Mouse (Mus musculus) midbrain, embryonic 12.5 days (tissue): ENCODE measurements at regions not wholly inside any gene's neighbourhood (a gene's known extent, or its start where the extent isn't known, plus 50 kb on each side); places are given as distances from the start of the nearest gene placed in this dataset.

Source experiments
- ATAC-seq: fragments of 200-750 bp; cut with Nextera tagmentation; 2 replicates; pipeline ENCODE4 v1.8.0; 2017; ENCODE audit warnings: low read depth, moderate TSS enrichment, moderate library complexity; ENCODE audit not compliant: low FRiP score
- H3K27ac ChIP-seq: fragments of 300-500 bp; sonication (generic); replicated peaks from 2 replicates; pipeline ENCODE4 v1.5.1; 2016; ENCODE audit warnings: mild to moderate bottlenecking
- H3K27me3 ChIP-seq: fragments of 300-500 bp; sonication (generic); 2 replicates; pipeline ENCODE4 v1.6.1; 2016; ENCODE audit warnings: mild to moderate bottlenecking
- H3K36me3 ChIP-seq: fragments of 300-500 bp; sonication (generic); 2 replicates; pipeline ENCODE4 v1.6.1; 2016
- H3K4me1 ChIP-seq: fragments of 300-500 bp; sonication (generic); 2 replicates; pipeline ENCODE4 v1.6.1; 2016
- H3K4me2 ChIP-seq: fragments of 300-500 bp; sonication (generic); replicated peaks from 2 replicates; pipeline ENCODE4 v1.6.1; 2016; ENCODE audit warnings: mild to moderate bottlenecking, moderate library complexity
- H3K4me3 ChIP-seq: fragments of 300-500 bp; sonication (generic); 2 replicates; pipeline ENCODE4 v1.5.1; 2016; ENCODE audit warnings: mild to moderate bottlenecking
- H3K9ac ChIP-seq: fragments of 300-500 bp; sonication (generic); replicated peaks from 2 replicates; pipeline ENCODE4 v1.6.1; 2016; ENCODE audit warnings: mild to moderate bottlenecking, moderate library complexity
- H3K9me3 ChIP-seq: fragments of 300-500 bp; sonication (generic); 2 replicates; pipeline ENCODE4 v1.6.1; 2016; ENCODE audit warnings: mild to moderate bottlenecking
- WGBS: fragments of 180-500 bp; shearing (Covaris S2); methylation state at CpG from one replicate; pipeline ENCODE4 v1.1.7; 2016; 5-methylcytosine and 5-hydroxymethylcytosine counted together

DNA sequence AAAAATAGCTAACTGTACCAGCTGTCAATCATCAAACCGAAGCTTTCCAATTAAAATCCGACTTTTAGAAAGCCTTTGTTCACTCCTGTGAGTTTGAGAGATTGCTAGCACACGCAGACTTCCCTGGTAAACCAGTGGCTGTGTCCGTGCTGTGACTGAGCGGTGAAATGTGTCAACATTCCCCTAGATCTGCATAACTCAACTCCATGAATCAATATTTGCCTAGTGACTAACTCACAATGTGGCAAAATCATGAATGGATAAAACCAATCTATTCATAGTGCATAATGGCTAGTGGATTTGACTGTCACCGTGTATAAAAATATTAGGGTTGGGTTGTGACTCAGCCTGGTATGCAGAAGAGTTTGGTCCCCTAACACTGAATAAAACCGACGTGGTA, 84.4 kb upstream of the Id2 start:
- Histone ChIP-seq H3K9me3 (peaks cover 7% of the 10 kb centered on the region; the same call in 1 of the 2 replicates), H3K27me3 (no peaks in the 10 kb centered on the region), H3K4me1 (no peaks in the 10 kb centered on the region), H3K27ac (no peak overlapping the region), H3K4me3 (no peak overlapping the region), H3K9ac (no peak overlapping the region), H3K36me3 (no peaks in the 10 kb centered on the region), H3K4me2 (no peak overlapping the region)
- 89% methylated on average over 8 of the region's 8 CpGs for WGBS
- ATAC-seq: no peak

DNA sequence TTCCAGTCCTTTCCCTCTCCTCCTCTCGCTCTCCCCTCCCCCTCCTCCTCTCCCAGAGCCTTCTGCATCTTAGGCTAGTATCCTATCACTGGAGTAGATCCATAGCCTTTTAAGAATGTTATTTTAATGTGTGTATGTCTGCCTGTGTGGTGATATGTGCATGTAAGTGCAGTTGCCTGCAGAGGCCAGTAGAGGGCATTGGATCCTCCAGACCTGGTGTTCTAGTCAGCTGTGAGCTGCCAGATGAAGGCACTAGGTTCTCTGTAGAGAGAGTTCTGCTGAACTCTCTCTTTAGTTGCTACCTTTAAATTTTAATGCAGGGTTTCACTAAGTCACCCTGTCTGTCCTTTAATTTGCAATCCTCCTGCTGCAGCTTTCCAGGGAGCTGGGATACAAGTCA, 83.9 kb upstream of the Id2 start:
- Histone ChIP-seq H3K27ac (no peak overlapping the region), H3K9ac (no peak overlapping the region), H3K27me3 (no peaks in the 10 kb centered on the region), H3K36me3 (no peaks in the 10 kb centered on the region), H3K4me2 (no peak overlapping the region), H3K4me3 (no peak overlapping the region), H3K9me3 (peaks cover 7% of the 10 kb centered on the region; the same call in 1 of the 2 replicates), H3K4me1 (no peaks in the 10 kb centered on the region)
- ATAC-seq: no peak
- WGBS: 90% methylated on average over 1 of the region's 1 CpGs

DNA sequence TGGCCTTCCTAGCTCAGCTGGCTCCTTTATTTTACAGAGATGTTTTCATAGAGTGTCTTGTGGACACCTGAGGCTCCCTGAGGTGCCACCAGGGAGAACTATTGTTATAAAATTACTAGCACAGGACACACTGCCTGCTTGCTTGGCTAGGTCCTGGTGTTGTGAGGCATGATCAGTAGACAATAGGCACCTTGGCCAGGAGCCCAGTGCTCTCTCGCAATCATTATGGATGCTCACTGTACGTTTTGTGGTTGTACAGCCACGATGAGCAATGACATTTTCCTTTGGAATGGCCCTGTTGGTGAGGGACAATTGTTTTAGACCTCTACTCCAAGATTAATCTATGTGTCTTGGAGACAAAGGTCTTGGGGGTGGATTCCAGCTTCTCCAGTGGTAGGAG, 83.3 kb upstream of the Id2 start:
- H3K27me3 ChIP-seq: no peaks in the 10 kb centered on the region
- H3K27ac ChIP-seq: no peak overlapping the region
- no peaks in the 10 kb centered on the region for H3K36me3 ChIP-seq
- no peak overlapping the region for H3K9ac ChIP-seq
- no peak for ATAC-seq
- H3K4me2 ChIP-seq: no peak overlapping the region
- peaks cover 7% of the 10 kb centered on the region; the same call in 1 of the 2 replicates for H3K9me3 ChIP-seq
- WGBS: 89% methylated on average over 3 of the region's 3 CpGs
- H3K4me1 ChIP-seq: no peaks in the 10 kb centered on the region
- H3K4me3 ChIP-seq: no peak overlapping the region

DNA sequence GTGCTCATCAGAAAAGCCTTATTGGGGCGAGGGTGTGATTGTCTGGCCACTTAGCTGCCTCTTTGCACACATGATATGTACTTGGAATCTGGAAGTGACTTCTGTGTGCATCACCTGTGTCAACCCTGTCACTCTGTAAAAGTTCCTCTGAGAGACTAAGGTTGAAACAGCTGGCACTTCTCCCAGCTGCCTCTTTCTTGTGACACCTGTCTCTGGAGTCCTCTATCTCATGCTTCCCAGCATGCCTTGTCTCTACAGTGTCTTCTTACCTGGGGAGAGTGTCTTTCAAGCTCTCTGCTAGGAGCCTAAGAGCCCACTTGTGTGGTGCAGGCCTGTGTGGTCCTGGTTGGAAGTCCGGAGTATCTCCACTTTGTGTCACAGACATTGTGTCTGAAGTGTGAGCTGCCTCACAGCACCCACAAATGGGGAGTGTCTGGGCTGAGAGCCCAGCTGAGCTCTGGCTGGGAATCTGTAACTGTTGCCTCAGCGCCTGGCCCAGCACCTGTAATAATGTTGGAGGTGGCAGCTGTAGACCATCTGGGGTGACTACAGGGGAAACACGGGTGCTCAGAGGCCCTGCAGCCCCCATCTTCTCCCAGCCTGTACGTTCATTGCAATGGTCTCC, 81.7 kb upstream of the Id2 start:
- no peak overlapping the region for H3K9ac ChIP-seq
- no peak overlapping the region for H3K4me3 ChIP-seq
- no peaks in the 10 kb centered on the region for H3K27me3 ChIP-seq
- 87% methylated on average over 5 of the region's 5 CpGs for WGBS
- H3K36me3 ChIP-seq: no peaks in the 10 kb centered on the region
- ATAC-seq: no peak
- no peaks in the 10 kb centered on the region for H3K4me1 ChIP-seq
- H3K27ac ChIP-seq: no peak overlapping the region
- no peak overlapping the region for H3K4me2 ChIP-seq
- H3K9me3 ChIP-seq: peaks cover 7% of the 10 kb centered on the region; the same call in 1 of the 2 replicates

DNA sequence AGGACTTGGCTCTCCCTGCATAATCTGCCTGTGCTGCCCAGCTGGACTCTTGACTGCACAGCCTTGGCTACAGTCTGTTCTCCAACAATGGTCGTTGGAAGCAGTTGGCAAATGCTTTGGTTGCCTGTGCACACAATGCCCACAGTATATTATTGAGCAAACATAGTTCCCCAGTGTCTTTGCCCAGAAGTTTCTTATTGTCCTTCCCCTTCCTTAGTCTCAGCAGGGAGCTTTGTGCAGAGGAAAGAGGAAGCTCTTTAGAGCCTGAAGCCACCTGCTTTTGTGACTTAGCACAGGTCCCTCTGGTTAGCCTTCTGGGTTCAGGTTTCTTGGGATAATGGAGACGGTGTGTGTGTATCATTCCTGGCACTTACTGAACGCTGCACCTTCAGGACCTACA, 80.9 kb upstream of the Id2 start:
- no peaks in the 10 kb centered on the region for H3K27me3 ChIP-seq
- H3K4me2 ChIP-seq: no peak overlapping the region
- no peak overlapping the region for H3K4me3 ChIP-seq
- H3K9ac ChIP-seq: no peak overlapping the region
- H3K4me1 ChIP-seq: no peaks in the 10 kb centered on the region; the same call in 1 of the 2 replicates
- H3K27ac ChIP-seq: no peak overlapping the region
- WGBS: 73% methylated on average over 3 of the region's 3 CpGs
- no peak for ATAC-seq
- peaks cover 7% of the 10 kb centered on the region; the same call in 1 of the 2 replicates for H3K9me3 ChIP-seq
- no peaks in the 10 kb centered on the region for H3K36me3 ChIP-seq

DNA sequence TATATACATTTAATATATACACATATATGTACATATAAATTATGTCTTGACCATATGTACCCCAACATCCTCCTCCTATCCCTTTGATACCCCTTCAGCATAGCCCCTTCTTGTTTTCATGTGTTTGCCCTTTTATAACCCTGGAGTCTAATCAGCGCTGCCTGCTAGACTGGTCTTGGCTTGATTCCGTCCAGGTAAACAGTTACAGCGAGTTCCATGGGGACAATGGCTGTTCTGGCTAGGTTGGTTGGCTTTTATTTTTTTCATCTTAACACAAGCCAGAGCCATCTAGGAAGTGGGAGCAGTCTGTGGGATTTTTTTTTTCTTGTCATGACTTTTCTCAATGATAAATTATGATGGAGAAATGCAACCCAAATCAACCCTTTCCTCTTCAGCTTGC, 79.6 kb upstream of the Id2 start:
- WGBS: 88% methylated on average over 3 of the region's 3 CpGs
- H3K36me3 ChIP-seq: no peaks in the 10 kb centered on the region
- peaks cover 7% of the 10 kb centered on the region; the same call in 1 of the 2 replicates for H3K9me3 ChIP-seq
- H3K9ac ChIP-seq: no peak overlapping the region
- no peaks in the 10 kb centered on the region; the same call in 1 of the 2 replicates for H3K4me1 ChIP-seq
- no peak for ATAC-seq
- no peak overlapping the region for H3K4me2 ChIP-seq
- H3K27ac ChIP-seq: no peak overlapping the region
- no peak overlapping the region for H3K4me3 ChIP-seq
- H3K27me3 ChIP-seq: no peaks in the 10 kb centered on the region

DNA sequence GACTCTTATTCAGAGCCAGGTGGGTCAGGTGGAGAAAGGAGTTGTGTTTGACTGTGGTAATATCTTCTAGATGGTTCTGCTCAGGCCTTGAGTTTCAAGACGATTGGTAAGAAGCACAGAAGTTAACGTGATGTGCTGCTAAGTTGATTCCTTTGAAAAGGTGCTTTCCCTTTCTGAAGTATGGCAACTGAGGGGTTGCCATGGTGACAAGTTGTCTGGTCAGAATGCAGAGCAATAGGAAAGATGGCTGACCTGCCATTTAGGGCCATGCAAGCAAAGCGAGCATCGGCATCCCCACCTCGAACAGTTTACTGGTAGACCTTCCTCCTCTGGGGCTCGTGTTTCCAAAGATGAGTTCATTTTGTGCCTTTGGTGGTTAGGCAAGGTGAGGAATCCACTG, 76.1 kb upstream of the Id2 start:
- Histone ChIP-seq H3K4me3 (no peak overlapping the region), H3K27ac (no peak overlapping the region), H3K4me1 (no peaks in the 10 kb centered on the region; the same call in 1 of the 2 replicates), H3K27me3 (no peaks in the 10 kb centered on the region), H3K36me3 (no peaks in the 10 kb centered on the region), H3K4me2 (no peak overlapping the region), H3K9ac (no peak overlapping the region), H3K9me3 (no peaks in the 10 kb centered on the region)
- no peak for ATAC-seq
- WGBS: 79% methylated on average over 6 of the region's 6 CpGs

DNA sequence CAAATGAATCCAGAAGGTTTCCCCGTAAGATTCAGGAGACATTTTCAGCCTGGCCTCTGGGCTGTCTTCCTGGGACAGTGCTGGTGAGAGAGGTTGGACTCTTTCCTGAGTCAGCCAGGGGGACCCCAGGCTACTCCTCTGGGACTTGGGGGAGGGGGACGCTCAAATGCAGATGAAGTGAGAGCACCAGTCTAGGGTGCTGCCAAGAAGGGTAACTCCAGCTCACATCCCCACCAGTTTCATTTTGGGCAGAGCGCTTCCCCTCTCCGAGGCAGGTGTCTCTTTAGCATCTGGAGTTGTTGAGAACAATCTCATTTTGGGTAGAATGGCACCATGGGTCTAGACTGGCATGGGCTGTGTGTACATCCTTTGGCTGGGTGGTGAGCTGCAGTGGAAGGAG, 75.5 kb upstream of the Id2 start:
- 84% methylated on average over 4 of the region's 4 CpGs for WGBS
- Histone ChIP-seq H3K27me3 (no peaks in the 10 kb centered on the region), H3K4me1 (no peaks in the 10 kb centered on the region; the same call in 1 of the 2 replicates), H3K4me2 (no peak overlapping the region), H3K4me3 (no peak overlapping the region), H3K36me3 (no peaks in the 10 kb centered on the region), H3K9ac (no peak overlapping the region), H3K27ac (no peak overlapping the region), H3K9me3 (no peaks in the 10 kb centered on the region)
- ATAC-seq: no peak

DNA sequence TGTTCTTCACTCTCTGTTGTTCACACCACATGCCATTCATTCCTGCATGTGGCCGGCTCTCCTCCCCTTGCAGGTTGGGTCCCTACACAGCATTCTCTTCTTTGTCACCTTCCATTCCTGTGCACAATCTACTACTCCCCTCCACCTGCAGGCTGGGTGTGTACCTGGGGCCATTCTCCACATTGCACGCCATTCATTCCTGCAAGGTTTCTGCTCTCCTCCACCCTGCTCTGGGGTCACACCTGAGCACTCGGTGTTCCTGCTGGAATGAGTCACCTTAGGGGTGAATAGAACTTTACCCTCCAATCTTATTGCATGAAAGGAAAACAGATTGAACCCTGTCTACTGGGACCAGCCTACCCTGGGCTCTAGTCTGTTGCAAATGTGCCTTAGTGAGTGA, 72.7 kb upstream of the Id2 start:
- no peak overlapping the region for H3K4me2 ChIP-seq
- WGBS: 94% methylated on average over 3 of the region's 3 CpGs
- H3K27ac ChIP-seq: no peak overlapping the region
- no peak for ATAC-seq
- no peaks in the 10 kb centered on the region; the same call in 1 of the 2 replicates for H3K4me1 ChIP-seq
- H3K9me3 ChIP-seq: no peaks in the 10 kb centered on the region
- no peaks in the 10 kb centered on the region; the same call in 1 of the 2 replicates for H3K27me3 ChIP-seq
- no peak overlapping the region for H3K9ac ChIP-seq
- no peaks in the 10 kb centered on the region for H3K36me3 ChIP-seq
- H3K4me3 ChIP-seq: no peak overlapping the region

DNA sequence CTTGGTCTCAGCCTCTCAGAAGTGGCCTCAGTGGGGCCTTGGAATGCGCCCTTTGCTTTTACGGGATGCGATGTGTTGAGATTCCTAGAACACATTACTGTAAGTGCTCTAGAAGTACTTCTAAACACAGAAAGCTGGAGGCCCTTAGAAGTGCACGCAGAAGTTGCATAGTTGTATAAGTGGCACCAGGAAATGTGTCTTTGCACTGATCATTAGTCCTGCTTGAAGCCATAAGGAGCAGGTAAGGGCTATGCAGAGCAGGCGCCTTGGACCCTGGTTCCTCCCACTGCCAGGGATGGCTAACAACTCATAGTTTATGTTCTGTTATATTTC, 71.2 kb upstream of the Id2 start:
- Histone ChIP-seq H3K36me3 (no peaks in the 10 kb centered on the region), H3K27me3 (no peaks in the 10 kb centered on the region; the same call in 1 of the 2 replicates), H3K9ac (no peak overlapping the region), H3K9me3 (no peaks in the 10 kb centered on the region), H3K4me1 (peaks cover 9% of the 10 kb centered on the region), H3K4me3 (no peak overlapping the region), H3K27ac (no peak overlapping the region), H3K4me2 (no peak overlapping the region)
- no peak for ATAC-seq
- WGBS: 89% methylated on average over 5 of the region's 5 CpGs

DNA sequence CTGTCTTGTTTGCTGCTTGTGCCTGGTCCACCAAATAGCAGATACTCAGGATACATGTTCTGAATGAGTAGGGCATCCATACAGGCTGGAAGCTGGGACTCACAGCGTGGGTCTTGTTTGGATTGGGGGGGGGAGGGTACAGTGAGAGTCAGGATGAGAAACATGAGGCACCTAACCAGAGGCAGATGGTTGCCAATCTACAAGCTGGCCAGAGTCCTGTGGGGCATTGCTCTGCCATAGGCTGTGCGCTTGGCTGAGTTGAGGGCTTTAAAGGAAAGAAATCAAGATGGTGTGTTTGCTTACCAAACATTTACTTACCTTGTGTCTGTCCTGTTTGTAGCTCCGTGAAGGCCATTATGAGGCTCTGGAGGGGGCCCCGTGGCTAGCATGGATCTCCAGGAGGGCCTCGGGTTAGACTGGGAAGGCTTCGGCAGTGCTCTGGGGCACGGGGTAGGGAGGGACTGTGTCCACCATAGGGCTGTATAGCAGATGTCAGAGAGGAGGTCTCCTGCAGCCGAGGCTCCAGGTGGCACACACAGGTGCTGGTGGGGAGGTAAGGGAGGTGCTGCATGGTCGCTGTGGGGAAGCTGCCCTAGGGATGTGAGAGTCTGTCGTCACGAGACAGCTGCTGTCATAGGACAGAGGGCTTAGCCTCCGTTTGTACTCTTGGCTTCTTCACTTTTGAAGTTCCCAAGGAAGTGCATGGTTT, 70.7 kb upstream of the Id2 start:
- ATAC-seq: no peak
- no peak overlapping the region for H3K27ac ChIP-seq
- no peak overlapping the region for H3K4me3 ChIP-seq
- H3K4me2 ChIP-seq: no peak overlapping the region
- 68% methylated on average over 12 of the region's 12 CpGs for WGBS
- no peak overlapping the region for H3K9ac ChIP-seq
- H3K27me3 ChIP-seq: no peaks in the 10 kb centered on the region; the same call in 1 of the 2 replicates
- peaks cover 9% of the 10 kb centered on the region for H3K4me1 ChIP-seq
- H3K36me3 ChIP-seq: no peaks in the 10 kb centered on the region
- H3K9me3 ChIP-seq: no peaks in the 10 kb centered on the region

DNA sequence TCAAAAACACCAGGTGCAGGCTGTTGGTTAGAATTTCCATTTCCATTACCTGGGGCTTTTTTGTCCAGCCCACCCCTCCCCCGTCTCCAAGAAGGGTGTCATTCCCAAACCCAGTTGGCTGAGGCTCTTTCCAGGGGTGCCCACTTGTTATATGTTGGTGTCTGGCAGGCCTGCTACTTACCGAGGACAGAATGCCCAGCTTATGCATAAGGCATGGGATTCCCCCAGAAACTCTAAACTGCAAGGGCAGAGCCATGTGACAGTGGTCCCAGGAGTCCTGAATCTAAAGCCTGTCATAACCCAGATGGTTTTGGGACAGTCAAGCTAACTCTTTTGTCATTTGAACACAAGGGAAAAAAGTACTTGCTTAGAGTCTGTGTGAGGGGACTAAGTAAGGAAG, 69.6 kb upstream of the Id2 start:
- Histone ChIP-seq H3K4me1 (peaks cover 12% of the 10 kb centered on the region), H3K27me3 (no peaks in the 10 kb centered on the region; the same call in 1 of the 2 replicates), H3K9ac (no peak overlapping the region), H3K9me3 (no peaks in the 10 kb centered on the region), H3K4me2 (no peak overlapping the region), H3K36me3 (no peaks in the 10 kb centered on the region), H3K27ac (no peak overlapping the region), H3K4me3 (no peak overlapping the region)
- 73% methylated on average over 2 of the region's 2 CpGs for WGBS
- ATAC-seq: no peak
